Mouse (Mus musculus) right cerebral cortex, adult 18-20 months (tissue): ENCODE results near the gene Slc12a5.
A peak's percentile ranks its signal among the peaks of the same experiment; 100 is the strongest.

ENCODE experiments used
- DNase-seq: peaks from one replicate; pipeline ENCODE4 v3.0.0; 2022; ENCODE audit warnings: mixed read lengths

Gene Slc12a5

GRCm38 (mm10) chr2:164960716-164961441 is at the start of gene Slc12a5:
Slc12a5 (plus strand) TSS chr2:164960802.
- peak; percentile 73 for DNase-seq

- DNase-seq, result peak; percentile 92
These were observed 49.2 kb upstream of the Slc12a5 start, which contains the start of gene Zfp335 for GRCm38 (mm10) chr2:164911086-164912048. Zfp335 (minus strand) TSS chr2:164911757.

DNA sequence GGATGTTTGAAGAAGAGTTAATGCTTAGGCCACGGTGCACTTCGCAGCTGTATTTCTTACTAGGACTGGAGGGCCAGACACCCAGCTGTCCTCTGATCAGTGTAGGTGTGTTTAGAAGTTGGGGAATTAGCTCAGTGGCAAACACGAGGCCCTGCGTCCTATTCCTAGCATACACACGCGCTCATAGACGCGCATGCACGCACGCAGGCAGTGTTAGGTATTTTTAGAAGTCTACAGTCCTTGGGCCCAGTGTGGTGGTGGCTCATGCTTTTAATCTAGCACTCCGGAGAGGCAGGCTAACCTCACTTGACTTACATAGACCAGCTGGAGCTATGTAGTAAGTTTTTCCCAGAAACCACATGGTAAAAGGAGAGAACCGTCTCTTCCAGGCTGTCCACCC is 48.5 kb upstream of the Slc12a5 start:
- peak; percentile 62 for DNase-seq

- DNase-seq, result no peak
These were observed 47.7 kb upstream of the Slc12a5 start for GRCm38 (mm10) chr2:164912749-164913427.

DNA sequence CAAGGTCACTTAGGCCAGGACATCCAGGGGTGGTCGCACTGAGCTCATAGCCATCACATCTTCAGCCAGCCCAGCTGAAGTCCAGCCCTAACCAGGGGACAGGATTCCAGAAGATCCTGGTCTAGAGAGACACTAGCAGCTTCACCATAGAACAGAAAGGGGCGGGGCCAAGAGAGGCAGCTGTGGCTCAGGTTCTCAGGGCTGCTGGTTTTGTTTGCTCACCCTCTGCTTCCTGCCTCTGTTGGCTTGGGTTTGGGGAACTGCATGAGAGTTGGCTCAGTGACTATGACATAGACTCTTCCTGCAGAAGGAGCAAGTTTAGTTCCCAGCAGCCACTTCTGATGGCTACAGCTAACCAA is 47.2 kb upstream of the Slc12a5 start:
- no peak for DNase-seq

DNA sequence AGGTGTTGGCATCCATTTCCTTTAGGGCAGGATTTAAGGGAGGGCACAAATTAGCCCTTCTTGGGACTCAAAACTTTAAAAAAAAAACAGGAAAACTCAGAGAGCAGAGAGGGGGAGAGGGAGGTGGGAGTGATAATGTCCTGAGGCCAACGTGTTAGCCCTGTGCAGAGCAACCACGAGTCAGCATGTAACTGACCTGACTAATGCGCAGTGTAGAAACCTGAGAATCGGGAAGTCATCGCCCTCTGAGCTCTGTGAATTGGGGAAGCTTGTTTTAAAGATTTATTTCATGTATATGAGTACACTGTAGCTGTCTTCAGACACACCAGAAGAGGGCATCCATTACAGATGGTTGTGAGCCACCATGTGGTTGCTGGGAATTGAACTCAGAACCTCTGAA is 43.8 kb upstream of the Slc12a5 start:
- no peak for DNase-seq

GRCm38 (mm10) chr2:164917371-164917770 is 43.2 kb upstream of the Slc12a5 start:
- no peak for DNase-seq

- no peak for DNase-seq
These were observed 42.3 kb upstream of the Slc12a5 start for GRCm38 (mm10) chr2:164918325-164918724.

GRCm38 (mm10) chr2:164921984-164922383 is 38.6 kb upstream of the Slc12a5 start:
- no peak for DNase-seq

DNA sequence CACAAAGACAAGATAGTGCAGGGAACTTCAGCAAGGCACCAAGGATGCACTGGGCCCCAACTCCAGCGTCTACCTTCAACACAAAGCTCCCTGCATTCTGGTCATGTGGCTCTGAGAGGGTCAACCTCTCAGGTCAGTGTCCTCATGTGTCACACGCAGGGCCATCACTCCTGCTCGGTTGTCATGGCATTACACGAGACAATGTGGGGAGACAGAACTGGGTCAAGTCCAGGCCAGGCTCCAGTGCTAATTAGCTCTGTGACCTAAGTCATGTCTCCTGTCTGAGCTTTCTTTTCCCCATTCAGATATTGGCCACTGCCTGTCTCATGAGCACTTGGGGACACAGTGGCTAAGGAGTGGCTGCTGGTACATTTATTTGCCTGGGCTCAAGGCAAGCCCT is 37.3 kb upstream of the Slc12a5 start:
- DNase-seq, result no peak

DNA sequence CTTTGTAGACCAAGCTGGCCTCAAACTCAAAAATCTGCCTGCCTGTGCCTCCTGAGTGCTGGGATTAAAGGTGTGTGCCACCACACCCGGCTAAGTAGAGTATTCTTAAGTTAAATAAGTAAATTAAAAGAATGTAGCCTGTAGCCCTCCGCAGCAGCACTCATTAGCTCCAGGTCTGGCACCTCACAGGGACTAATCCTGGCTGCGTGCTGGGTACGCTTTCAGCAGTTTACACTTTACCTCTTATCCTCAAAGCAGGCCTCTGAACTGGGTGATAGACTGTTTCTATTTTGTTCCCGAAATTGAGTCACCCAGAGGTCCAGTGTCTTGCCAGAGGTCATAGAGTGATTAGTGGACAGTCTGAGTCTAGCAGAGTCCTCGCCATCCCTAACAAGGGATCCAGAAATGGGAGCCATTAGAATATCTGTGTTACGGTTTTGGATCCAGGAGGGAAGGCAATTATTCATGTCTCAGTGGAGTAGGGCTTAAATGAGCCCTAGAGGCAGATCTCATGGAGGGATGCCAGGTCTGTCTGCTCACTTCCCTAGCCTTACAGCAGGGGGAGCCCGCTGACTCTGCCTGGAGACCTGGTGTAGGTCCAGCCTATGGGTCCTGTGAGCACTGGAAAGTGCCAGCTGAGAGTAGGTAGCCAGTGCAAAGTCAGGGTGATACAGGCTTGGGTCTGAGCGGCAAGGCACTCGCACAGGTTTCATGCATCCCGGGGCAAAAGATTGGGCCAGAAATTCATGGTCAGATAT is 36.3 kb upstream of the Slc12a5 start:
- peak; percentile 90 for DNase-seq

DNA sequence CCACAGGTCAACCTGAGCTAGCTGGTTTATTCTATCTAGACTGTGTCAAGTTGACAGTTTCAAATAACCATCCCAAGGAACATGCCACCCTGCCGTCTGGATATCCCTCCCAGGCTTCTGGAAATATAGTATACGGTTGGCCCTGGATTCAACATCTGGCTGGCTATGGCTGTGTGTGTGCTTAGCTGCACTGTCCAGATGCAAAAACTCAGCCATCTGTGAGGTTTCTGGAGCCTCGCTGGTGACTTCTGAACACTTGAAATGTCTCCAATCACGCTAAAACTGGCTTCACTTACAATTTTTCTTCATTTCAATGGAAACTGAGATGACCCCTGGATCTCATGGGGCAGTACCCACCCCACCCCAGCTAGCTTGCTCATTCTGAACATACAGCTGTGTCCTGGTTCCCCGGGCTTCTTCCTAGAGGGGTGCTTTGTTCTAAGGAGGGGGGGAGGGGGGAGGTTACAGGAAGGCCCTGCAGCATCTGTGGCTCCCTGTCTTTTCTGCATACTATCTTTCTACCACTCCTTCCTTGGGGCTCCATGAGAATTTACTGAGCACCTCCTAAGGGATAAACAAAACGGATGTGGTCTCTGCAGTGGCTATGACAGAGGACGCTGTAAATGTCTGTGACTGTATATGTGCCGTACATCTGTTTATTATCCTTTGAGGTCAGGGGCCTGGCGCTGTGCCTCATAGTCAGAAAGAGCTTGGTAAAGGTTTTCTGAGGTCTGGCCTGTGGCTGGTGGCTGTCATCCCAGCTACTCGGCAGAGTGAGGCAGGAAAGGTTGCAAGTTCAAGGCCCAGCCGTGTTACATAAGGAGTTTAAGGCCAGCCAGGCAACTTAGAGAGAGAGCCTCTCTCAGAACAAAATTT is 29.7 kb upstream of the Slc12a5 start:
- DNase-seq, result no peak

GRCm38 (mm10) chr2:164933534-164933933 is 27.1 kb upstream of the Slc12a5 start:
- no peak for DNase-seq

DNA sequence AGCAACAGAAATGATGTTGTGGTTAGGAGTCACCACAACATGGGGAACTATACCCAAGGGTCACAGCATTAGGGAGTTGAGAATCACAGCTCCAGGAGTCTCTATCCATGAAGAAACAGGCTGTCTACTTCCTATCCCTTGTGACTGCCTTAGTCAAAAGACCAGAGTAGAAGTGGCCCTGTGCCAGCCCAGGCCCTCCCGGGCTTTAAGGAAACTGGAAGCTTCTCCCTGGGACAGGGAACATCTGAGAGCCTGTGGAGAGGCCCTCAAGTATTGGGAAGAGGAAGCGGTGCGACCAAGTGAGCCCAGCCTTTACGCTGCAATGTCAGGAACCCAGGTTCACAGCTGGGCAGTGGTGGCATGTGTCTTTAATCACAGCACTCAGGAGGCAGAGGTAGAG is 24.6 kb upstream of the Slc12a5 start:
- no peak for DNase-seq

DNA sequence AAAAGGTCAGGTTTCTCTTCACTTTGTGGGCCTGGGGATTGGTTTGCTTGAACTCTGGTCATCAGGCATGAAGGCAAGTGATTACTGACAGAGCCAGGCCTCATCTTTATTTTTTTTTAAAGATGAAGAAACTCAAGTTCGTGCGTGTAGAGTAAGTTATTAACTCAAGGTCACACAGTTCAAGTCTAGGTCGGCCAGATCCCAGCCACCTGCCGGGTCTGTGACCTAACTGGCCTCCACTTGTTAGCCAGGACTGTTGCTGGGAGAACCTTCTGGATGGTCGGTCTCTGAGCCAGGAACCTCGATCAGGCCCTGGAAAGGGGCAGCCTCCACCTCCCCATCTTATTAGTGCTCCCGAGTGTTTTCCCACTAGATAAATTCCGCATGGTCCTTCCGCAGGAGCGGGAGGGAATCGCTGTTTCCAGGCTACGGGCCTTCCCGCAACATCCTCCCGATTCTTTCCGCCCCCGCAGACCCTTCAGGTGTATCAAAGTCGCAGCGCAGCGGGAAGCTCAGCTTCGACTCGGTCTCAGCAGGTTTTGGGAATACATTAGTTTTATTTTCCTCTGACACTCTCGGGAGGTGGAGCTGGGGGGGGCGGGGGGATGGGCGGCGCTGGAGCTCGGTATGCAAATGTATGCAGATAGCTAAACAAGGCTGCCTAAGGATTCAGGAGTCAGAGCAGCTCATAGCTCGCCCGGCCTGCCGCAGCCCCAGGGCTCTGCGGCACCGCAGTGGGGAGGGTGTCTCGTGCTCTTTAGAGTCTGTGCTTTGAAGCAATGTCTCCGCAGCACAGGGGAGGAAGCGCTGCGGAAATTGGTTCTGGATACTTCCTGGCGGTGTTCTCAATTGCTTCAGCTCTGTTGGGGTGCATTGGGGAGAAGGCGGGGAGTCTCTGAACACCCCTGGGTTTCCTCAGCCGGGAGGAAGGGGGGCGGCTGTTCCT is 22.2 kb upstream of the Slc12a5 start:
- peak; percentile 74 for DNase-seq

DNA sequence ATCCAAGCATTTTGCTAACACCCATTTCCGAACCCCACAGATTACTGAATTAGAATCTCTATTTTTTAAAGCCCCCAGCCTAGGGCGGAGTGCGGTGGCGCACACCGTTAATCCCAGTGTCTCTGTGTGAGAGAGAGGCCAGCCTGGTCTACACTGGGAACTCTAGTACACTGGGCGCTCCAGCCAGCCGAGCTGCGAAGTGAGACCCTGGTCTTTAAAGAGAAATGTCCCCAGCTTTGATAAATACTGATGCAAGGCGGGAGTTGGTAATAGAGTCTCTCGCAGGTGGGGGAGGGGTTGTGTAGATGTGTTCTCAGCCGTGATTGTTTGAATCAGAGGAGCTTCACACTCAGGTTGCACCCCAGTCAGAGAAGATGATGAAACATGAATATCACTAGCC is 21.5 kb upstream of the Slc12a5 start:
- peak; percentile 26 for DNase-seq

GRCm38 (mm10) chr2:164940140-164940830 is 20.3 kb upstream of the Slc12a5 start, which contains the start of gene Mmp9:
Mmp9 (plus strand) TSS chr2:164940780.
- DNase-seq, result no peak

DNA sequence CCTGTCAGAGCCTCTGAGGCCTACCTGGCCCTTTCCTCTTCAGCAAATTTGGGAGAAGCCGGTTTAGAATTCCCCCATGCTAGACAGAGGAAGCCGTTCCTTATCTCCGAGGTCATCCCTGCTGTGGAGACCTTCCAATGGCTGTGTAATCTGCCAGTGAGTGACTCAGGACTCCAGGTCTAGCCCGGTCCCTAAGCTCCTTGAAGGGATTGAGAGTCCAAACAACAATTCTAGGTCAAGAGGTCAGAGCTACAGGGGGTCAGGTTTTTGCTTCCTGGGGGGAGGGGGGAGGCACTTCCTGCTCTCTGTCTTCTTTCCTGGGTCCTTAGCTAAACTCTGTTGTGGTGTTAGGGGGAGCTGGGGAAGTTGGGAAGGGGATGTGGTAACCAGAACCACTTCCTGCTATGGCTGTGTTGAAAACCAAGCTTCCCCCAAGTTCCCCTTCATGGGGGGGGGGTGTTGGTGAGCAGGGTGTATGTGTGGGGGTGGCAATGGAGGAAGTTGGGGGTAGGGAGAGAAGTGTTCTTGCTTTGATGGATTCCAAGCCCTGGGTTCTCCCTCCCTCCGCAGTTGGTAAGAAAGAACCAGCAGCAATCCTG is 17.8 kb upstream of the Slc12a5 start:
- no peak for DNase-seq

- no peak for DNase-seq
These were observed 13.1 kb upstream of the Slc12a5 start for GRCm38 (mm10) chr2:164947506-164947905.
